Mouse (Mus musculus) activated CD4-positive, CD25-positive, alpha-beta regulatory T cell, adult 4 months (primary cell): ENCODE data around the gene Onecut3. TPM values are rescaled to one million over a fixed set of nuclear protein-coding genes. Genes with fewer than 3 reads are reported as not detected.

Experiments used
- ATAC-seq: one replicate; pipeline ENCODE4 v1.8.0; 2017
- polyA plus RNA-seq, 2 experiments: library from polyadenylated mRNA; unstranded; fragments of 100-300 nt; shearing (Covaris generic); gene quantifications; one replicate each; pipeline ENCODE4 v1.2.1; 2017

Gene Onecut3
- polyA plus RNA-seq: not detected

DNA sequence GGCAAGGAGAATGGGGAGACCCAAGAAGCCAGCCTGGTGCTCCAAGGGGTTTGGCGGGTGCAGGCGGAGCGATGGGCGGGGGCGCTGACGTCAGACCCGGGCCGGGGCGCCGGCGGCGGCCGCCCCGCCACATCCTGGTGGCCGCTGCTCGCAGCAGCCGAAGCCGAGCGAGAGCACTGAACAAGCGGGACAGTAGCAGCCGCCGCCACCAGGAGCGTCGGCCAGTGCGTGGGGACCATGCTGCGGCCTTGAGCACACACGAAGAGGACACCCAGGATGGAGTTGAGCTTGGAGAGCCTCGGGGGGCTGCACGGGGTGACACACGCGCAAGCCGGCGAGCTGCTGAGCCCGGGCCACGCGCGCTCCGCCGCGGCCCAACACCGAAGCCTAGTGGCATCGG, at the start of gene Onecut3:
Gene Onecut3, plus strand, starts transcription at position 104 of the 400 bp plus-strand sequence.
- ATAC-seq: peak; percentile 65

GRCm38 (mm10) chr10:80445052-80445451, 49.6 kb upstream of the Onecut3 start:
- no peak for ATAC-seq

- ATAC-seq: peak; percentile 72
Measured at GRCm38 (mm10) chr10:80445898-80446601, 48.6 kb upstream of the Onecut3 start.

- no peak for ATAC-seq
Measured at GRCm38 (mm10) chr10:80450599-80450998, 44.0 kb upstream of the Onecut3 start.

DNA sequence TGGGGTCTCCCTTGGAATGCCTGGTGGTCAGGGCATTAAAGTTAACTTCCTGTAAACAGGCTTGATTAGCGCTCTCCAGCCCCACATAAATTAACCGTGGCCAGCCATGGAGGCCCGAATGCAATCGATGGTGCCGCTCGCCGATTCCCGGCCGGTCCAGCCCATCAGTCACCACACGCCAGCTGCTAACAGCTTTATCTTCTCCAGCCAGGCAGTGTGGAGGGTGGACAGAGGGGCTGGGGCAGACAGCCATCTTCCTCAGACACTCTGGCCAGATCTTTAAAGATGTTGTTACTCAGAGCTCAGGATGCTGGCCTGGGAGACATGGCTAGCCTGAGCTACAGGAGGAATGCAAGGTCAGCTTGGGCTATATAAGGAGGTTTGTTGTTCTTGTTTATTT, 41.0 kb upstream of the Onecut3 start:
- ATAC-seq: no peak

GRCm38 (mm10) chr10:80454781-80455180, 39.9 kb upstream of the Onecut3 start:
- ATAC-seq: no peak

DNA sequence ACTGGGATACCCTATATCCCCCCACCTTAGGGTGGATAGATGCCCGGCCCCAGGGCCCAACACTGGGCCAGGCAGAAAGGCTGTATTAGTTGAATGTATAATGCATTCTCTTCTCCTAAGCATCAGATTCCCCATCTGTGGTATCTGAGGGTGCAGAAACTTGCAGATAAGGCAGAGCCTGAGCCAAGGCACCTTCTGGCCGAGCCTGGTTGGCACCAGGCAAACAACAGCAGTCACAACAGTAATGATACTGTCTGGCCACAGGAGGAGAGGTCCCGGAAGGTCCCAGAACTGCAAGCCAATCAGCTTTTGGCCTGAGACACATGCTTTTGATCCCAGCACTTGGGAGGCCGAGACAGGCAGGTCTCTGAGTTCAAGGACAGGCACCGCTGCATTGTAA, 38.9 kb upstream of the Onecut3 start:
- no peak for ATAC-seq

- ATAC-seq: no peak
Measured at GRCm38 (mm10) chr10:80459236-80459635, 35.4 kb upstream of the Onecut3 start.

DNA sequence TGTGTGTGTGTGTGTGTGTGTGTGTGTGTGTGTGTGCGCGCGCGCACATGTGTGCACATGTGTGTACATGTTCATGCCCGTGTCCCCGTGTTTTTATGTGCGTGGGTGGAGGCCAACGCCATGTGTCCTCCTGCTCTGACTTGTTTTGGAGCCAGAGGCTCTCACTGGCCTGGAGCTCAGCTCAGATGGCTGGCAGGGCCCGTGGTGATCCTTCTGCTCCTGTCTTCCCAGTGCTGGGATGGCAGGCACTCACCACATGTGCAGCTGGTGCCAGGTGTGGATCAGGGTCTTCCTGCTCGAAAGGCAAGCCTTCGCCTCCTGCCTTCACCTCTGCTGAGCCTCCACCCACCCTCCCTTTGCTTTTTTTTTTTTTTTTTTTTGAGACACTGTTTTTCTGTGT, 35.0 kb upstream of the Onecut3 start:
- no peak for ATAC-seq

GRCm38 (mm10) chr10:80460324-80460723, 34.3 kb upstream of the Onecut3 start:
- no peak for ATAC-seq

- no peak for ATAC-seq
Measured at GRCm38 (mm10) chr10:80461346-80461745, 33.3 kb upstream of the Onecut3 start.

DNA sequence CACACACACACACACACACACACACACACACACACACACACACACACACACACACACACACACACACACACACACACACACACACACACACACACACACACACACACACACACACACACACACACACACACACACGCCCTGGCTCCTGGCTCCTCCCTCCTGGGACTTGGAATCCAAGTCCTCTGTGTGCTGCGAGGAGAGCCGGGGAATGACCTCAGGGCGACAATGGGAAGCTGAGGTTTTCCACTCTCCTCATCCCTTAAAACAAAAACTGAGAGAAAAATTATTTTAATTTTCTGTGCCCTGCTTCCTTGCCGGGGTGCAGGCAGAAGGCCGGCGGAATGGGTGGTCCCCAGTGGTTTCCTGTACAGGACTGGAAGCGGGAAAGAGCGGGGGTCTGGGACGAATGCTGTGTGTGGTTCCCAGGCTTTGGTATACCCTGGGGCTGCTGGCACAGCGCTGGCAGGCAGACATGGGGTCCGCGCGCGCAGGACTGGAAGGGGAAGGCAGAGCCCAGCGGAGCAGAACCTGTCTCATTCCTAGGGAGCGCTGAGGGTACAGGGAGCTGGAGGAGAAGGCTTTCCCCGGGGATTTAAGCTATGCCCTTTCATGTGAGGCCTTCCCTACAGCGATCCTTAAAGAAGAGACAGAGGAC, 30.1 kb upstream of the Onecut3 start:
- no peak for ATAC-seq

- ATAC-seq: no peak
Measured at GRCm38 (mm10) chr10:80465066-80465465, 29.6 kb upstream of the Onecut3 start.

DNA sequence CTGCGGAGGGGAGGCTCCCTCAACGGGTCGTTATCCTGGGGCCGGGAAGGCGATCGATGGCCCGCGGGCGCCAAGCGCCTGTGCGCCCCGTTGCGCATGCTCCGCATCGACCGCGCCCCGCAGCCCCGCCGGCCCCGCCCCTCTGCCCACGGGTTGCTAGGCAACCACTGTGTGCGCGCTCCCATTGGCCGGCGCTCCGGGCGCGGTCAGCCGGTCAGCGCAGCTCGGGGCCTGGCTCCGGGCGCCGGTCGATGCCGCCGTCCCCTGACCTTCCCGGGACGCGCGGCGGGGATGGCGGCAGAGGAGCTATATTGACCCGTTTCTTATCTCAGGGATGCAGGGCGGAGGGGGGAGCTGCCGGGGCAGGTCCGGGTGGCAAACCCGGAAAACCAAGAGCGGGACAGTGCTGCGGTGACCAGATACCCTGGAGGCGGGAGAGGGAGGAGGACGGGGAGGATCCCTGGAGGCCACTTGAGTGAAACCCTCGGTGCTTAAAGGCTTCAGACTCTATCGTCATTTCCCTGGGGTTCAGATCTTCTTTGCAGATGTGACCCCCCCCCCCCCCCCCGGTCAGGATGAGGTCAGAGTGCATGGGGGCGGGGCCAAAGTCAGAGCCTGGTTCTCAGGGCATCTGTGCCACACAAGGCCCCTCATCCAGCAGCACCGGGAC, 19.2 kb upstream of the Onecut3 start:
- peak; percentile 68 for ATAC-seq

- no peak for ATAC-seq
Measured at GRCm38 (mm10) chr10:80478531-80478930, 16.1 kb upstream of the Onecut3 start.

GRCm38 (mm10) chr10:80481002-80481401, 13.6 kb upstream of the Onecut3 start:
- ATAC-seq: no peak

DNA sequence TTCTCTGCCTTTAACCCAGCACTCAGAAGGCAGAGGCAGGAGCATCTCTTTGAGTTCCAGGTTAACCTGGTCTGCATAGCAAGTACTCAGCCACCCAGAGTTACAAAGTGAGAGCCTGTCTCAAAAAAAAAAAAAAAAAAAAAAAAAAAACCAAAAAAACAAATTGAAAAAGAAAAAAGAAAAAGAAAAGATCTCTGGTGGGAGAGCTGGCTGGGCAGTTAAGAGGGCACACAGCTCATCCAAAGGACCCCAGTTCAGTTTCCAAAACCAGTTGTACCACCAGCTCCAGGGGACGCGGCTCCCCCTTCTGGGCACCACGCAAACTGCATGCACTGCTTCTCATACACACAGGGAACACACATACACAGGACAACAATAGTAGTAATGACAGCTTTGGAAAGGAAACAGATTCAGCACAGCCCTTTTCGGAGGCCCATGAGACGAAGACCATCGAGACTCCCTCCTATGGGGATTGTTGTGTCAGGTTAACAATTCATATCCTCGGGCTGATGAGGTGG, 7.7 kb upstream of the Onecut3 start:
- no peak for ATAC-seq

- no peak for ATAC-seq
Measured at GRCm38 (mm10) chr10:80490051-80490450, 4.6 kb upstream of the Onecut3 start.

- ATAC-seq: no peak
Measured at GRCm38 (mm10) chr10:80495901-80496300, 1.3 kb downstream of the Onecut3 start.

GRCm38 (mm10) chr10:80496421-80496820, 1.8 kb downstream of the Onecut3 start:
- no peak for ATAC-seq

DNA sequence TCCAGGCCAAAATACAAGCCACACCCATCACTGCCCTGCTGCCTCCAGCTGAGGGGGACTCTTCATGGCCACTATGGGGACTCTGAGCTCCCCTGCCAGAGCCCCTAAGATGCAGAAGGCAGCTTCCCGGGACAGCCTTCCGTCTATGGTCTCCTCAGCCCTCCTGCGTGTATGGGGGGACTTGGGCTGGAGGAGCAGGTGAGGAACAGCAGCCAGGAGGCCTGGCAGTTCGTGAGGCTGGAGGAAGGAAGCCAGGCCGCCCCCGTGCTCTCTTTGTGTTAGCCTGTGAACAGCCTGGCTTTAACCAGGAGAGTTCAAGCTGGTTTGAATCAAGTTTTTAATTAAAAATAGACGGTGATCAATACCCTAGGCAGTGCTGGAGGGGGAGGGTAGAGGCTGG, 7.7 kb downstream of the Onecut3 start:
- no peak for ATAC-seq

DNA sequence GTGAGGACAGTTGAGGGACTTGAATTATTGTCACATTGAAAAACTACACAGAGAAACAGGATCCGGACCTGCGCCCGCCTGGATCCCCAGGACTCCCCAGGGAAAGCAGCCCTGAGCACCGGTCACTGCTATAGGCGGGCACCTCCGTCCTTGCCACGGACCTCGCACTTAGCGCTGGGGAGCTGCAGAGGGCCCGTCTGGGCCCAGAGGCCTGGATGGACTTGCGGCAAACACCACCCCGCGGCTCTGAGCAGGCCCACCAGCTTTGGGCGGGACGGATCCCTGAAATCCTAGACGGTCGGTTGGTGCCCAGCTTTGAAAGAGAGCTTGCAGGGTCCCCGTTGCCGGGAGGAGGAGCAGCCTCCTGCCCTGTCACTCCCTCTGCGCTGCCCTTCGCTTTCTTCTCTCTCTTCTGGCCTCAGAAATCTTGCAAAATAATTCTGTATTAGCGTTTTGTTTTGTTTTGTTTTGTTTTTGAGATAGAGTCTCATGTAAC, 8.2 kb downstream of the Onecut3 start:
- no peak for ATAC-seq

DNA sequence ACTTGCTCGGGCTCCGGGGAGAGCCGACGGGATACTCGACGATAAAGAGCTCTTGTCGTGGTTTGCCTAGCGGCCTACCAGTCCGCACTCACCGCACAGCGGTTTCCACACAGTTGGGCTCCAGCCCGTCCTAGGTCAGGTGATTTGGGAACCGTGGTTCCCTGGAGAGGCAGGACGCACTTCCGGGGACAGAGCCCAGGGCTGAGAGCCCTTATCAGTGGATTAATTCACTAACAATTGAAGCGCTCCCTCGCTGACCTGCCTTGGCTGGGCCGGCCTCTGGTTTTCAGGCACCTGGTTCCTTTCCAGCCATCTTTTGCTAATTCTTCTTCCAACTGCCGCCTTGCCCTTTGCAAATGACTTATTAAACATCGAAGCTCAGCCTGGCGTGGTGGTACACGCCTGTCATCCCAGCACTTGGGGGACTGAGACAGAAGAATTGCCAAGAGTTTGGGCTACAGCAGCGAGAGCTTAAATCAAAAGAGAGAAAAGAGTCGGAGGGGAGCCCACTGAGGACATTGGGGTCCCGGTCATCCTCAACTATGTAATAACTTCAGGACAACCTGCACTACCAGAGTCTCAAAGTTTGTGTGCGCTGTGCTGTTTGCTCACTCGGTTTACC, 9.1 kb downstream of the Onecut3 start:
- ATAC-seq: no peak
